Mouse (Mus musculus) megakaryocyte-erythroid progenitor cell, adult 5-6 weeks (primary cell): ENCODE results near the gene BC051019. TPM values are rescaled to one million over a fixed set of nuclear protein-coding genes. Genes with fewer than 3 reads are reported as not detected.
A peak's percentile ranks its signal among the peaks of the same experiment; 100 is the strongest.

Source experiments
- ATAC-seq: replicated peaks from 2 replicates; pipeline ENCODE4 v1.8.0; 2016; ENCODE audit warnings: mild to moderate bottlenecking, inconsistent platforms; ENCODE audit not compliant: severe bottlenecking, poor library complexity, low FRiP score, low TSS enrichment
- total RNA-seq, 2 experiments: library from RNA; stranded (forward) in 1 of 2; stranded (reverse) in 1 of 2; fragments of 200-1000, 215-1000 nt in 1 of 2; fragments of >200 nt in 1 of 2; fragmentation: Nextera tagmentation in 1 of 2; gene quantifications; 2 replicates each; pipeline ENCODE4 v1.2.3; 2014 to 2017

Gene BC051019
- total RNA-seq (2014; fragmentation: Nextera tagmentation) (not detected in 2 replicates), total RNA-seq (2017) (not detected in 2 replicates)

- ATAC-seq = no peak
Measured at GRCm38 (mm10) chr7:109723697-109724096, at the start of gene BC051019. Gene BC051019 (minus strand): TSS chr7:109723850.

DNA sequence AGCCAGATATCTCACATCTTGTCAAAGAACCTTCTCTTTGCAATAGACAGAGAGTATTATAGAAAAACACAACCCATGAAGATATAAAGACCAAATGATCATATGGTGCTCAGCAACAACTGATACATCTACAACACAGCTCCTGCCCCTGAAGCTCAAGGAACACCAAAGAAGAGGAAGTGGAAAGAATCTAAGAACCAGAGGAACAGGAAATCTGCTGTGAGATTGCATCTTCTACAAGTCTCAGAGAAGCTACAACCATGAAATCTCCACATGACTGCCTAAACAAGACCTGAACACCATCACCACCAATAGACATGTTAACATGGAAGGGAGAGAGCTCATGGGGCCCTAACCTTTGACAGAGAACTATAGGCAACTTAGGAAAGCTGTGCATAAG, 48.6 kb upstream of the BC051019 start:
- no peak for ATAC-seq

DNA sequence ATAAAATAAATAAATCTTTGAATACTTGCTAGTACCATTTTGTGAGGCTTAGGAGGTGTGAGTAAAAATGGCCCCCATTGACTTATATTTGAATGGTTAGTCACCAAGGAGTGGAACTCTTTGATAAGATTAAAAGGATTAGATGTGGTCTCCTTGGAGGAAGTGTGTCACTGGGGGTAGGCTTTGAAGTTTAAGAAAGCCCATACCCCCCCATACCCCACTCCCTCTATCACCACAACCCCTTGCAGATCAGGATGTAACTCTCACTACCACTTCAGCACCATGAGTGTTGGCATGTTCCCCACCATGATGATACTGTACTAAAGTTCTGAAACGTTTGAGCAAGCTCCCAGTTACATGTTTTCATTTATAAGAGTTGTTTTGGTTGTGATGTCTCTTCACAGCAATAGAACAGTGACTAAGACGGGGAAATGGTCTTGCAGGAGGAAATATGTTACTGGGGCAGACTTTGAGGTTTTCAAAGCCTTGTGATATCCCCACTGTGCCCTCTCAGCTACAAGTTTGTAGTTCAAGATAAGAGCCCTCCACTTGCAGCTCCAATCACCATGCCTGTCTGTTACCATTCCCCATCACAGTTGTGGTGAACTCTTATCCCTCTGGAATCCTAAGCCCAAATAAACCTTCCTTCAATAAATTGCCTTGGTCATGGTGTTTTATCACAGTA, 45.2 kb upstream of the BC051019 start:
- ATAC-seq = peak; percentile 55

- ATAC-seq = 0 out of 2 replicates have a peak, but pooled peaks have one; percentile 39
Measured at GRCm38 (mm10) chr7:109767575-109768350, 44.1 kb upstream of the BC051019 start.

- ATAC-seq = no peak
Measured at GRCm38 (mm10) chr7:109764009-109764408, 40.4 kb upstream of the BC051019 start.

DNA sequence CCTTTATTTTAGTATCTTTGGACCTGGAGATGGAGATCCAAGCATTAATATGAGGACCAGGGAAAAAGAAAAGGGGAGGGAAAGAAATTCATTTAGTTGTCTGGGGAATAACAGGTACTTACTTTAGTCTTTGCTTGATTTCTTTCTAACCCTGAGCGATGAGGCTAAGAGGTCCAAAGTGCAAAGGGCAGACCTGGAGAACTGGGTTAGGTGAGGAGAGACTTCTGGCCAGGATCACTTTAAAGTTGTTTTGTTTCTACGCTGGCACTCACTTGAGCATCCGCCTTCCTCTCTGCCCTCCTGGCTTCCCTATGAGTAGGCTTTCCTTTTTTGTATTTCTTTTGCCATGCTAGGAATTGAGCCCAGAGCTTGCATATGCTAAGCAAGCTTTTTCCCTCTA, 32.6 kb upstream of the BC051019 start:
- no peak for ATAC-seq

DNA sequence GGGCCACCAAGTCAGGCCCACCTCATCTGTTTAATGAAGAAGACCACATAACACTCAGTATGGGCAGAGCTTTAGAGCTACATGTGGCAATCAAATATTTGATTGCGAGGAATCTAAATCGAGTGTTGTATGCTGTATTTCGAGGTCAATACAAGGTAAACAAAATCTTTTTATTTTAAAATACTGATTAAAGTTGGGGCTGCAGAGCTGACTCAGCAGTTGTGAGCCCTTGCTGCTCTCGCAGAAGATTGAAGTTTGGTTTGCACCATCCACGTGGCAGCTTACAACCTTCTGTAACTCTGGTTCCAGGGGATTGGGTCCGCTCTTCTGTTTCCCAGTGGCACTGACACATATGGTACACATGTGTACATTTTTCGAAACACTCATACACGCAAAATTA, 30.4 kb upstream of the BC051019 start:
- no peak for ATAC-seq

GRCm38 (mm10) chr7:109752008-109752925, 28.6 kb upstream of the BC051019 start, which contains the start of gene Tmem9b:
Gene Tmem9b (minus strand): TSS chr7:109752875.
- peak; percentile 84 for ATAC-seq

- ATAC-seq = peak; percentile 19
Measured at GRCm38 (mm10) chr7:109751427-109752007, 27.9 kb upstream of the BC051019 start.

DNA sequence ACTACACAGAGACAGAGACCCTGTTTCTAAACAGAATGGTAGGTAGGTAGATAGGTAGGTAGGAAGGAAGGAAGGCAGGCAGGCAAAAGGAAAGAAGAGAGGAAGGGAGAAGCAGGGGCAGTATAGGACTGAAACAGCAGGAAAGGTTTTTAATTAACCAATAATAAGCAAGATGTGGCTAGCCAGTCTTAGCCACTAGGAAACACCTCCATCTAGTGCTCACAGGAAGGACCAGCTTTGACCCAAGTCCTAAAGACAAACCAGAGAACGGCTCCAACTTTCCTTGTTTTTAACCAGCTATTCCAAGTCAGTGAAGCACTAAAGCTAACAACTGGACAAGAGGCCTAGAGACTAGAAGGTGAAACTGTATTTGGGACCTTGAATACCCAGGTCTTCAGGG, 24.1 kb upstream of the BC051019 start:
- ATAC-seq = no peak

GRCm38 (mm10) chr7:109741703-109742102, 18.1 kb upstream of the BC051019 start:
- ATAC-seq = no peak

DNA sequence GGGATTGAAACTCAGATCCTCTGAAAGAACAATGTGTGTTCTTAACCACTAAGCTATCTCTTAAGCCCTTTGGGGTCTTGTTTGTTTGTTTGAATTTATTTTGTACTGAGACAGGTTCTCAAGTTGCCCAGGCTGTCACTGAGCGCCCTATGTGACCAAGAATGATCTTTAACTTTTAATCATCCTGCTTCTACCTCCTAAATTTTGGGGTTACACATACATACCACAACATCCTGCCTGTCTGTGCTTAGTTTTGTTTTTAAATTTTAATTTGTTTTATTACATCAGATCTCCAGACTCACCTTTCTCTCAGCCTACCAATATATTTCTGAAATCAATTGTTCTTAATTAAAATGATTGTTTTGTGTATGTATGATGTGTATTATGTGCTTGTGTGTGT, 17.4 kb upstream of the BC051019 start:
- ATAC-seq = no peak

GRCm38 (mm10) chr7:109739822-109740370, 16.2 kb upstream of the BC051019 start:
- no peak for ATAC-seq

- no peak for ATAC-seq
Measured at GRCm38 (mm10) chr7:109734806-109735205, 11.2 kb upstream of the BC051019 start.

DNA sequence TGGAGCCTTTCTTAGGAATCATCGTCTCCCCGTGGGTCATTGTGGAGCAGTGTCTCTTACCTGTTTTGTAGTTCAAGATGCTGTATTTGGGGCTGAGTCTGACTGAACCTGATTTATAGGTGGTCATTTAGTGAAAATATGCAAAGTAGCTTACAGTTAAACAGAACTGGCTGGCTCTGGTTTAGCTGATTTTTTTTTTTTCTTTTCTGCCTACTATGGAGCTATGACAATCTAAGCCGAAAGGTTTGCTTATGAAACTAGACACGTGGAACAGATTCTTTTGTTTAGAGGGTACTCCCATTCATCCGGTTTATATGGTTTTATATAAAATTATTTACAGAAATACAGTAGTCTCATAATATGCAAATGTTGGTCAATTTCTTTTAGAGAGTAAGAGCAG, 8.0 kb upstream of the BC051019 start, which contains the start of gene Ascl3:
TSS of gene Ascl3 (minus strand) at position 101 of the 400 bp plus-strand sequence.
- no peak for ATAC-seq

GRCm38 (mm10) chr7:109723114-109723513, 536 bp downstream of the BC051019 start:
- ATAC-seq = no peak

DNA sequence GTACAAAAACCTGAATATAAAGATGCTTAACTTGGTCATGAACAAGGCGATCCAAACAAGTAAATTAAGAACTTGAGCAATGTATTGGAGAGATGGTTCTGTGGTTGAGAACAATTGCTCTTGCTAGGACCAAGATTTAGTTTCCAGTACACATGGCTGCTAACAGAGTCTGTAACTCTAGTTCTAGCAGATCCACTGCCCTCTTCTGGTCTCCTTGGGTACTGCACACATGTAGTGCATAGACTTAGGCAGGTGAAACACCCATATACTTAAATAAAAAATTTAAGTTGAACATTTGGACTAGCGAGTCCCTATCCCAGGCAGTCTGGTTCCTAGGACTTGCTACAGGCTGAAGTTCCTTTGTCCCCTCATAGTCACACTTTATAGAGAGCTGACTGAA, 1.0 kb downstream of the BC051019 start:
- no peak for ATAC-seq

DNA sequence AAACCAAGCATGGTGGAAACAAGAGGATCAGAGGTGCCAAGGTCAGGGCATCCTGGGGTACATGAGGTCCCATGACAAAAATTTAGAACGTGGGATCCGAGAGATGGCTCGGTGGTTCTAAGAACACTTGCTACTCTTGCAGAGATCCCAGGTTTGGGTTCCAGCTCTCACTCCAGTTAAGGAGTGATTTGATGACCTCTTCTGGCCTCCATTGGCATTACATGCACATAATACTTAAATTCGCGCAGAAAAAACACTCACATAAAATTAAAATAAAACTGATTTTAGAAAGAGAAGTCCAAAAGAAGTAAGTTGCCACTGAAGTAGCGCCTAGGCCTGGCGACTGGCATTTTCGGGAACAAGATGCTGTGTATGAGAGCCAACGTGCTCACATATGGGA, 4.4 kb downstream of the BC051019 start:
- no peak for ATAC-seq

DNA sequence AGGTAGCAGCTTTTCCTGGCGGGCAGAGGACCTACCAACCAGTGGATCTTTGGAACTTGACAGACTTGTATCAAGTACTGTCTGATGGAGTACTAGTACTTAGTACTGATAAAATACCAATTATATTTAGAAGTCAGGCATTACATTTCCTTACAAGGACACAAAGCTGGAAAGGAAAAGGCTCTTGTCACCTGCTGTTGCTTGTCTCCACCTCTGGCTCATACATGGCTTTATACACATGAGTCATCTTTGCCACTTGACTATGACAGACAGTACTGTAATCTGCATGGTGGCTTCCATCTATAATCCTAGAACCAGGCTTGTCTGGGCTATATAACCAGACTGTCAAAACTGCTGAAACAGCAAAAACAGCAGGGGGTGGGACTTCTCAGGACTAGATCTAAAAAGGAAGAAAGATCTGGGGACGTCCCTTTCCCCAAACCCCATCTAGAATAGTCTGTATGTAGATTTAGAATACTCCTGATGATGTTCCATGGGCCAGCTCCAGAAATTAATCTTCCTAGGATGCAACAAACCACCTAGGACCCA, 10.1 kb downstream of the BC051019 start:
- no peak for ATAC-seq
